ENCODE assay signal across 14 mouse cellular contexts in genomic region chr19:56810641-56811146, GRCm38 (mm10). TPM values are rescaled to one million over a fixed set of nuclear protein-coding genes. Genes with fewer than 3 reads are reported as not detected.
DNase-seq lines count a peak whose midpoint lies in the region; ATAC-seq and TF ChIP-seq lines count a peak whose summit lies in the region.
"Had no signal": no experiment of that assay in that cellular context is flagged by ENCODE, and none has a peak within 500 bp of the region (broad histone marks: within the 10 kb centered on the region; RNA-seq: fewer than 3 reads in every experiment).

No protein-coding gene starts in this region.

- no peak overlapping the region for H3K4me3 ChIP-seq in intestine, embryonic 16.5 days (ENCODE audit: low read length)
- H3K4me3 ChIP-seq in stomach, postnatal 0 days (ENCODE audit: low read depth, low read length): no peak overlapping the region
- no peak overlapping the region for H3K4me3 ChIP-seq in hindbrain, embryonic 12.5 days
- H3K4me3 ChIP-seq: embryonic facial prominence, embryonic 10.5 days; erythroblast, embryonic 14.5 days; forebrain, embryonic 10.5 days; heart, embryonic 13.5 days had no signal

- TF ChIP-seq EP300 in stomach, postnatal 0 days (optimal IDR thresholded peaks at IDR 0.05): no peak

- H3K9ac ChIP-seq in intestine, embryonic 16.5 days (ENCODE audit: low read depth, low read length): no peak overlapping the region
- H3K9ac ChIP-seq in stomach, postnatal 0 days (ENCODE audit: low read length): no peak overlapping the region
- no peak overlapping the region for H3K9ac ChIP-seq in hindbrain, embryonic 12.5 days
- H3K9ac ChIP-seq: heart, embryonic 13.5 days had no signal

- H3K9me3 ChIP-seq in intestine, embryonic 16.5 days (ENCODE audit: control insufficient read depth, low read length): no peaks in the 10 kb centered on the region
- no peaks in the 10 kb centered on the region for H3K9me3 ChIP-seq in stomach, postnatal 0 days (ENCODE audit: control insufficient read depth, low read length)
- H3K9me3 ChIP-seq in hindbrain, embryonic 12.5 days (replicated peaks): no peaks in the 10 kb centered on the region
- H3K9me3 ChIP-seq: embryonic facial prominence, embryonic 10.5 days; forebrain, embryonic 10.5 days; heart, embryonic 13.5 days had no signal

- H3K4me1 ChIP-seq in intestine, embryonic 16.5 days (ENCODE audit: control insufficient read depth, insufficient read depth, low read length): peaks cover 8% of the 10 kb centered on the region
- H3K4me1 ChIP-seq in stomach, postnatal 0 days (replicated peaks; ENCODE audit: control insufficient read depth, insufficient read depth): no peaks in the 10 kb centered on the region
- no peaks in the 10 kb centered on the region for H3K4me1 ChIP-seq in hindbrain, embryonic 12.5 days

- TF ChIP-seq CTCF in Patski (IDR thresholded peaks at IDR 0.05): no peak
- no peak for TF ChIP-seq CTCF in stomach, postnatal 0 days (IDR thresholded peaks at IDR 0.05; ENCODE audit: low read depth)

- in situ Hi-C loops in Patski (cut with MboI; ENCODE audit: low pct_unique_long_range_greater_than_20kb): loop anchor here (5.0 kb wide), 3 partner anchors 97 to 227 kb away; partner anchors contain the start of gene Afap1l2

- DNase-seq in 3T3-L1 (ENCODE audit: low read depth, low spot score): peak; percentile 63
- DNase-seq in Patski (ENCODE audit: low read depth, low spot score): no peak
- DNase-seq in stomach, postnatal 0 days (ENCODE audit: low spot score): no peak
- DNase-seq in cerebellum, postnatal 25 days: no peak
- DNase-seq in right cerebral cortex, postnatal 10 days (ENCODE audit: low spot score in 2 of 2): no peak

- no peak overlapping the region for H3K27ac ChIP-seq in intestine, embryonic 16.5 days (ENCODE audit: low read length)
- no peak overlapping the region for H3K27ac ChIP-seq in stomach, postnatal 0 days (replicated peaks)
- H3K27ac ChIP-seq in hindbrain, embryonic 12.5 days: no peak overlapping the region
- H3K27ac ChIP-seq: embryonic facial prominence, embryonic 10.5 days; forebrain, embryonic 10.5 days; heart, embryonic 13.5 days had no signal

- ATAC-seq in Patski: peak; percentile 46
- ATAC-seq in intestine, embryonic 16.5 days: peak; percentile 56
- ATAC-seq in stomach, postnatal 0 days (ENCODE audit: low FRiP score, low TSS enrichment): peak; percentile 49; the same call in 1 of the 2 replicates
- no peak for ATAC-seq in hindbrain, embryonic 12.5 days (ENCODE audit: low FRiP score)
- ATAC-seq: activated CD4-positive, CD25-positive, alpha-beta regulatory T cell, adult 4 months; forebrain, embryonic 14.5 days had no signal

- no peaks in the 10 kb centered on the region for H3K27me3 ChIP-seq in Patski
- no peaks in the 10 kb centered on the region for H3K27me3 ChIP-seq in intestine, embryonic 16.5 days (replicated peaks; ENCODE audit: control insufficient read depth, insufficient read depth, low read length)
- no peaks in the 10 kb centered on the region for H3K27me3 ChIP-seq in stomach, postnatal 0 days (ENCODE audit: control insufficient read depth, insufficient read depth, low read length)
- no peaks in the 10 kb centered on the region for H3K27me3 ChIP-seq in hindbrain, embryonic 12.5 days
- H3K27me3 ChIP-seq: CH12.LX; heart, embryonic 13.5 days had no signal

- POLR2A ChIA-PET in Patski (lab: Charles Lee): interaction anchor here (0.7 kb wide), 1 partner anchor 18 kb away, joined by 3 read pairs; no protein-coding TSS in a partner anchor

- H3K36me3 ChIP-seq in intestine, embryonic 16.5 days (ENCODE audit: control insufficient read depth, insufficient read depth, low read length): peaks cover 7% of the 10 kb centered on the region; the same call in 1 of the 2 replicates
- peaks cover 6% of the 10 kb centered on the region for H3K36me3 ChIP-seq in stomach, postnatal 0 days (ENCODE audit: control insufficient read depth, insufficient read depth, low read length)
- H3K36me3 ChIP-seq in hindbrain, embryonic 12.5 days: peaks cover 34% of the 10 kb centered on the region

- H3K4me2 ChIP-seq in intestine, embryonic 16.5 days (ENCODE audit: low read depth, low read length): no peak overlapping the region
- H3K4me2 ChIP-seq in stomach, postnatal 0 days (replicated peaks; ENCODE audit: low read depth): no peak overlapping the region
- H3K4me2 ChIP-seq in hindbrain, embryonic 12.5 days (replicated peaks): no peak overlapping the region
- H3K4me2 ChIP-seq: heart, embryonic 13.5 days had no signal

- CTCF ChIA-PET in Patski (lab: Charles Lee): interaction anchor here (1.0 to 6.0 kb wide), 2 partner anchors 16 to 98 kb away, joined by 3 to 59 read pairs; no protein-coding TSS in a partner anchor

RNA-seq across cellular contexts. Expression of gene Ccdc186, which starts 11.3 kb away (rescaled TPM):
- 33.0 TPM for polyA plus RNA-seq in Patski (2021)
- 10.5 and 12.9 TPM in 2 replicates for polyA plus RNA-seq in intestine, embryonic 16.5 days (2015; fragmentation: Nextera tagmentation; extraction: Ambion mirVana)
- 9.1 and 13.4 TPM in 2 replicates for polyA plus RNA-seq in stomach, postnatal 0 days (2015; fragmentation: Nextera tagmentation; extraction: Ambion mirVana)
- 30.2 and 34.0 TPM in 2 replicates for polyA plus RNA-seq in hindbrain, embryonic 12.5 days (2016; fragmentation: Nextera tagmentation; extraction: Ambion mirVana)

RNA-seq across cellular contexts. Expression of gene Tdrd1, which starts 15.3 kb away (rescaled TPM):
- 0.01 TPM for polyA plus RNA-seq in Patski (2021)
- polyA plus RNA-seq in intestine, embryonic 16.5 days (2015; fragmentation: Nextera tagmentation; extraction: Ambion mirVana): 0.71 and 0.82 TPM in 2 replicates
- polyA plus RNA-seq in stomach, postnatal 0 days (2015; fragmentation: Nextera tagmentation; extraction: Ambion mirVana): 1.2 and 1.7 TPM in 2 replicates
- 1.0 and 1.5 TPM in 2 replicates for polyA plus RNA-seq in hindbrain, embryonic 12.5 days (2016; fragmentation: Nextera tagmentation; extraction: Ambion mirVana)
- polyA plus RNA-seq: activated CD4-positive, CD25-positive, alpha-beta regulatory T cell, adult 4 months; erythroblast, embryonic 14.5 days had no signal
